Mouse (Mus musculus) adrenal gland, postnatal 4 days (tissue): Measurements from ENCODE around the gene Cgnl1. TPM values are rescaled to one million over a fixed set of nuclear protein-coding genes. Genes with fewer than 3 reads are reported as not detected.

Source experiments
- DNase-seq, 2 experiments: peaks; one replicate each; pipeline ENCODE4 v3.0.0; 2021 to 2022; ENCODE audit warnings: low spot score in 2 of 2, mixed read lengths in 2 of 2
- total RNA-seq, 2 experiments: library from RNA; stranded (reverse); gene quantifications; 2 replicates each; pipeline ENCODE4 v1.2.3; 2021

Gene Cgnl1
- total RNA-seq, 2 experiments from 2014 or later: 49.1 to 68.6 TPM

- DNase-seq: no peak
Measured at GRCm38 (mm10) chr9:71589771-71590170, 181.6 kb downstream of the Cgnl1 start.

- no peak for DNase-seq
Measured at GRCm38 (mm10) chr9:71588930-71589592, 182.3 kb downstream of the Cgnl1 start.

- DNase-seq: no peak
Measured at GRCm38 (mm10) chr9:71586408-71586807, 185.0 kb downstream of the Cgnl1 start.

GRCm38 (mm10) chr9:71582771-71583170 lies 188.6 kb downstream of the Cgnl1 start:
- no peak for DNase-seq

DNA sequence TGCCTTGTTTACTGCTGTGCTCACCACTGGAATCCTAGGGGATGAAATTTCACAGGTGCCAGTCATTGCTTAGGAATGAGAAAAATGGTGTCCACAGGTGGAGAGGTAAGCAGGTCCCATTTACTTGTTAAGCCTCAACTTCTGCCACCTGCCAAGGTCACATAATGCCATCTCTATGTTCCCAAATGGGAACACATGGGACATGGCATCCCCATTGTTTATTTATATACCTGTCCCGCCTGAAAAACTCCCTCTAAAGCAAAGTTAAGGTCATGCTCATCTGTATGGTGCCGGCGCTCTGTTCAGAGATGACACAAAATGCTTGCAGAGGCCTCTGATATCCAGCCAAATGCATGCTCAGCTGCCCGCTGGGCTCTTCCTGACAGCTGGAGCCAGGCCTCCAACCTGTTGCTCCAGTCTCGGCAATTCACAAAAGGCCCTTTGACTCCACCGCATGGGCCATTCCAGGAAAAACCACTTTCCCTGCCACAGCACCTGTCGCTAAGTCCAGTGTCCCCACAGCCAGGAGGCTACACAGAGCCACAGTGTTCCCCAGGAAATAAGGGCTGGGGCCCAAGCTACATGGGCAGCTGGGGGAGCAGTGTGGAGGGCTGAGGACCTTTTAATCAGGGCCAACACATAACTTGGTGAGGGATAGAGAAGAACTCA lies 192.4 kb downstream of the Cgnl1 start:
- no peak for DNase-seq

Other genes with a start within 250 kb of the Cgnl1 start
- gene Myzap, start 179.2 kb downstream of the Cgnl1 start, total RNA-seq: 10 to 100 TPM; 11.4 to 13.9 TPM